Mouse (Mus musculus) lung, postnatal 0 days (tissue): ENCODE data around the gene Sec62.

Source experiments
- CTCF ChIP-seq: IDR thresholded peaks from 2 replicates; pipeline ENCODE4 v1.5.1; 2016; ENCODE audit warnings: antibody characterized with exemption, mild to moderate bottlenecking
- EP300 ChIP-seq: IDR thresholded peaks from 2 replicates; pipeline ENCODE4 v1.6.1; 2016; ENCODE audit warnings: antibody characterized with exemption, mild to moderate bottlenecking, control low read depth

GRCm38 (mm10) chr3:30765311-30766027 lies 27.2 kb upstream of the Sec62 start:
- TF ChIP-seq CTCF, result no peak
- TF ChIP-seq EP300, result no peak
